Mouse (Mus musculus) lung, adult 2 months (tissue): Measurements from ENCODE around the gene Serinc5.

ENCODE experiments used
- CTCF ChIP-seq: fragments of 200-500 bp; IDR thresholded peaks from 2 replicates; pipeline ENCODE4 v1.5.1; 2011; ENCODE audit warnings: mild to moderate bottlenecking, low read length, control low read depth; ENCODE audit not compliant: insufficient read depth
- POLR2A ChIP-seq: fragments of 200-500 bp; IDR thresholded peaks from 2 replicates; pipeline ENCODE4 v1.6.1; 2011; ENCODE audit warnings: low read depth, mild to moderate bottlenecking, control low read depth, low read length, borderline replicate concordance; ENCODE audit errors: extremely low read depth

DNA sequence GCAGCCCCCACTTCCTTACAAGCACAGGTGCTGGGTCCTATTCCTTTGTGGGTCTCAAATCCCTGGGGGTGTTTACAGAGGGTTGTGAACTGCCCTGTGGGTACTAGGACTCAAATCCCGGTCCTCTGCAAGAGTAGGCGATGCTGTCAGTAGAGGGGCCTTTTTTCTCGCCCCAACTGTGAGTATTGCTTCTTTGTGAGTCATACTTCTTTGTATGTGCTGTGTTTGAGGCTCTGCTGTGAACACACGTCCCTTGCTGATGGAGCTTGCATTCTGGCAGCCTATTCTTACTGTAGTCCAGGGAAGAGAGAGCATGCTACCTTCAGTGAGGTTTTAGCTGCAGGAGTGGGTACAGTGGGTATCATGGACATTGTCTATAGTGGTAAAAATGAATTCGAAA is 4.3 kb downstream of the Serinc5 start:
- TF ChIP-seq POLR2A (no peak), CTCF (no peak)
